Mouse (Mus musculus) left cerebral cortex, adult 18-20 months (tissue): Measurements from ENCODE around the gene Tor1aip2. TPM values are rescaled to one million over a fixed set of nuclear protein-coding genes. Genes with fewer than 3 reads are reported as not detected.

ENCODE experiments used
- DNase-seq, 2 experiments: peaks; one replicate each; pipeline ENCODE4 v3.0.0; 2021 to 2022; ENCODE audit warnings: low spot score in 2 of 2, mixed read lengths in 1 of 2
- total RNA-seq, 2 experiments: library from RNA; stranded (reverse); gene quantifications; 2 replicates each; pipeline ENCODE4 v1.2.3; 2021

The Tor1aip2 gene
- total RNA-seq, 2 experiments from 2014 or later, result 44.4 to 44.6 TPM

- no peak for DNase-seq
These were observed 72.2 kb downstream of the Tor1aip2 start for GRCm38 (mm10) chr1:156107424-156107823.

DNA sequence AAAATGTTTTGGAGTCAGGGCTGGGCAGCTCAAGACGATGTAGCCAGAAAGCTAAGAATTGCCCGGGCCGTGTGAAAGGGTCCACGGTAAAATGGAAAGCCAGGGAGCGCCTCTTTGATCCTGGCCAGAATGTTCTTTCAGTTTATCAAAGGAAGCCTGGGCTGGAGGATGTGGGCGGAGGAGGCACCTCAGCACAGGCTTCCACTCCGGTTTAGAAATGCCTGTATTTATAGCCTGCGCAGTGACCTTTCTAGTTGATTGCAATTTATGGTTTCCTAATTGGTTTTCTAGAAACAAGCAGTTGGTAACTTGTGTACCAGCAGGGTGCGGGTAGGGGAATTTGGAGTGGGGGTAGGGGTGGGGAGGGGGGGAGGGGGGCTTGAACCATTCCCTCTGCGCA, 73.2 kb downstream of the Tor1aip2 start:
- DNase-seq, result no peak

DNA sequence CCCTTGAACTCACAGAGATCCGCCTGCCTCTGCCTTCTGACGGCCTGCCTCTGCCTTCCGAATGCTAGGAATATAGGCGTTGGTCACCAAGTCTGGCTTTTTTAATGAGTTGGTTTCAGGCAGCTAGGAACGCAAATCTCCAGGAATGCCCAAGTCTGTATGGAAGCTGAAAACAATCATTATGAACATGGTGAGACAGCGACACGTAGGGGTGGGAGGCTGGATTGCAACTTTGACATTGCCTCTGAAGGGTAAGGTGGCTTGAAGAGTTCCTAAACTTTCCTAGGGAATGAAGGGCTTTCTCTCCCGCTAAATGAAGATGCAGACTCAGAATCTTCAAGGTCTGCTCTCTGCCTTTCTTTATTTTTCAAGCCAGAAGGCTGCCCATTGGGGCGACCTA, 75.9 kb downstream of the Tor1aip2 start:
- no peak for DNase-seq

DNA sequence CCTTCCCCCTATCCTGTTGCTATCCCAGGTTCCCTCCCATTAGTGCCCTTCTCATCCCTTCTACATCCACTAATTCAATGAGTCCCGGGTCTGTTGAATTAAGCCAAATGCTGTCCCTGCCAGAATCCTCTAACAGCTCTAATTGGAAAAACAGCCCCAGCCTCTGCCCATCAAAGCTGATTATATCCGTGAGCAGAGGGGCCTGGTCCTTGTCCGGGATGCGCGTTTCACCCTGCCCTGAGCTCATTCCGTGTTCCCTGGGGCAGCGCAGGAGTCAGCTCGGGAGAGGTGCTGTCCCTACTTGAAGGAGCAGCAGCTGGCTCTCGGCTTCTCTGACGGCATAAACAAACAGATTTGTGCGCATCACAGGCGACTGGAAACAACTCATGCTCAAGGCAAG, 76.5 kb downstream of the Tor1aip2 start:
- DNase-seq, result no peak

DNA sequence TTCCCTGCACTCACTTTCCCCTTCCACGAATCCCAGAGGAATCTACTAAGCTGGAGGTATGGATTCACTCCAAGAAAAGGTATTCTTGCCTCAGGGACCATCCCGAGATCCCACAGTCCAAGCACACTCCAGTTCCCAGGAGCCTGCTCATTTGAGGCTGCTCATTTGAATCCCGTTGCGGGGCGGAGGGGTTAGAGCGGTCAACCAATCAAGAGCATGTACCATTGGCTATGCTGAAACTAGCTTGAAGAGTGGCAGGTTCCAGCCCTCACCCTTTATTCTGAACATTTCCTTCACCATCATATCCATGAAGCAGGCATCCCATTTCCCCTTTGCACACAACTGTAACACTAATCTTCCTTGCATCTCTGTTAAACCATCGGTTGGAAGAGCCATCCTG, 76.9 kb downstream of the Tor1aip2 start:
- no peak for DNase-seq

- no peak for DNase-seq
These were observed 78.8 kb downstream of the Tor1aip2 start for GRCm38 (mm10) chr1:156113884-156114499.

- no peak for DNase-seq
These were observed 81.6 kb downstream of the Tor1aip2 start for GRCm38 (mm10) chr1:156116770-156117169.

Other genes with a start within 250 kb of the Tor1aip2 start
- 10 to 100 TPM; 28.0 to 30.3 TPM for gene Qsox1, start 222.5 kb upstream of the Tor1aip2 start, total RNA-seq
- 10 to 100 TPM; 47.9 to 53.9 TPM for gene Cep350, start 62.1 kb upstream of the Tor1aip2 start, total RNA-seq
- 10 to 100 TPM; 25.2 to 32.5 TPM for gene Tor1aip1, start 1.1 kb downstream of the Tor1aip2 start, total RNA-seq
- 1 to 10 TPM; 5.7 to 7.7 TPM for gene Fam163a, start 169.6 kb downstream of the Tor1aip2 start, total RNA-seq